Mouse (Mus musculus): ENCODE measurements at regions not wholly inside any gene's neighbourhood (a gene's known extent, or its start where the extent isn't known, plus 50 kb on each side); places are given as distances from the start of the nearest gene placed in this dataset.

GRCm38 (mm10) chr7:116857744-116858143 lies 353.6 kb downstream of the Nucb2 start:
- Histone ChIP-seq H3K79me2 (ENCODE audit: control insufficient read depth, insufficient read depth) (no peaks in the 10 kb centered on the region), H3K4me3 (ENCODE audit: insufficient read depth, poor library complexity, severe bottlenecking) (no peak overlapping the region), H3K36me3 (ENCODE audit: control insufficient read depth, insufficient read depth) (no peaks in the 10 kb centered on the region), H3K27me3 (ENCODE audit: control insufficient read depth, insufficient read depth, insufficient read length) (no peaks in the 10 kb centered on the region), H3ac (ENCODE audit: control insufficient read depth, insufficient read length, low read depth) (no peak overlapping the region), H3K79me3 (ENCODE audit: low read depth) (no peaks in the 10 kb centered on the region)
- TF ChIP-seq CEBPB (IDR thresholded peaks at IDR 0.05; ENCODE audit: low read depth) = no peak
- no peak for TF ChIP-seq FOSL1 (IDR thresholded peaks at IDR 0.05; ENCODE audit: insufficient read depth, low read length, poor library complexity, severe bottlenecking)
- no peak for TF ChIP-seq MYOD1 (IDR thresholded peaks at IDR 0.05; ENCODE audit: control insufficient read depth, insufficient read length, low read depth)
- no peak for TF ChIP-seq CTCF (IDR thresholded peaks at IDR 0.05; ENCODE audit: control insufficient read depth, insufficient read depth, insufficient read length)
- TF ChIP-seq MAX (IDR thresholded peaks at IDR 0.05) = no peak
- no peak for TF ChIP-seq USF1 (IDR thresholded peaks at IDR 0.05; ENCODE audit: low read depth)
- TF ChIP-seq MYOG (IDR thresholded peaks at IDR 0.05; ENCODE audit: control insufficient read depth, extremely low read depth, insufficient read length) = no peak

DNA sequence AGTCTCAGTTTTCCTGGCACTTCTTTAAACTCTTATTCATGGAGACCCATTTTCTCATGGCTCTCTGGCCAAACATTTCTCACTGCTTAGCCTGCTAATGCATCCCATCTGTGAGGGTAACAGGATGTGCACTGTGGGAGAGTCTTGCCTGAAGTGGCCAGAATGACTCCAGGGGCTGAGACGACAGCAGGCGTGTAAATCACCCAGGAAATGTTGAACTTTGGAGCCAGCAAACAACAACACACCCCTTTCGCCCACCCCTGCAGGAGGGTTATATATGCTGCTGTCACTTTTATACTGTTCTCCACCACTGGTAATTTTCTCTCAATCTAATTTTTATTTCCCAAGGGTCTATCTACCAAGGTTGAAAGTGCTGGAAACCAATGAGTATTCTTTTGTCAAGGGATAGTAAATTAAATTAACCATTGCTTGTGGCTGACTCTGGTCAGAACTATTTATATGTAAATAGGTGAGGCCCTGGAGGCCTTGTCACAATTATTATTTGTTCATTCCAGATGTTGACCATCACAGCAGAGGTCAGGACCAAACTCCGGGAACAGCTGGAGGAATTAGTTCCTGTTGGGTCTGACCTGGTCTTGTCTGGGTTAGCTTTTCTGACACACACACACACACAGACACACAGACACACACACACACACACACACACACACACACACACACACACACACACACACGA lies 378.2 kb downstream of the Nucb2 start:
- Histone ChIP-seq H3K79me3 (ENCODE audit: low read depth) (no peaks in the 10 kb centered on the region), H3K27me3 (ENCODE audit: control insufficient read depth, insufficient read depth, insufficient read length) (no peaks in the 10 kb centered on the region), H3K79me2 (ENCODE audit: control insufficient read depth, insufficient read depth) (no peaks in the 10 kb centered on the region), H3K4me3 (ENCODE audit: insufficient read depth, poor library complexity, severe bottlenecking) (no peak overlapping the region), H3K36me3 (ENCODE audit: control insufficient read depth, insufficient read depth) (no peaks in the 10 kb centered on the region), H3ac (ENCODE audit: control insufficient read depth, insufficient read length, low read depth) (no peak overlapping the region)
- no peak for TF ChIP-seq MYOD1 (IDR thresholded peaks at IDR 0.05; ENCODE audit: control insufficient read depth, insufficient read length, low read depth)
- no peak for TF ChIP-seq MAX (IDR thresholded peaks at IDR 0.05)
- no peak for TF ChIP-seq USF1 (IDR thresholded peaks at IDR 0.05; ENCODE audit: low read depth)
- no peak for TF ChIP-seq CTCF (IDR thresholded peaks at IDR 0.05; ENCODE audit: control insufficient read depth, insufficient read depth, insufficient read length)
- no peak for TF ChIP-seq CEBPB (IDR thresholded peaks at IDR 0.05; ENCODE audit: low read depth)
- no peak for TF ChIP-seq FOSL1 (IDR thresholded peaks at IDR 0.05; ENCODE audit: insufficient read depth, low read length, poor library complexity, severe bottlenecking)
- TF ChIP-seq MYOG (IDR thresholded peaks at IDR 0.05; ENCODE audit: control insufficient read depth, extremely low read depth, insufficient read length) = no peak

- Histone ChIP-seq H3K4me3 (ENCODE audit: insufficient read depth, poor library complexity, severe bottlenecking) (no peak overlapping the region), H3K36me3 (ENCODE audit: control insufficient read depth, insufficient read depth) (no peaks in the 10 kb centered on the region), H3ac (ENCODE audit: control insufficient read depth, insufficient read length, low read depth) (no peak overlapping the region), H3K27me3 (ENCODE audit: control insufficient read depth, insufficient read depth, insufficient read length) (no peaks in the 10 kb centered on the region), H3K79me2 (ENCODE audit: control insufficient read depth, insufficient read depth) (no peaks in the 10 kb centered on the region), H3K79me3 (ENCODE audit: low read depth) (no peaks in the 10 kb centered on the region)
- TF ChIP-seq CTCF (IDR thresholded peaks at IDR 0.05; ENCODE audit: control insufficient read depth, insufficient read depth, insufficient read length) = no peak
- TF ChIP-seq USF1 (IDR thresholded peaks at IDR 0.05; ENCODE audit: low read depth) = no peak
- no peak for TF ChIP-seq MYOD1 (IDR thresholded peaks at IDR 0.05; ENCODE audit: control insufficient read depth, insufficient read length, low read depth)
- no peak for TF ChIP-seq FOSL1 (IDR thresholded peaks at IDR 0.05; ENCODE audit: insufficient read depth, low read length, poor library complexity, severe bottlenecking)
- no peak for TF ChIP-seq MAX (IDR thresholded peaks at IDR 0.05)
- TF ChIP-seq CEBPB (IDR thresholded peaks at IDR 0.05; ENCODE audit: low read depth) = no peak
- TF ChIP-seq MYOG (IDR thresholded peaks at IDR 0.05; ENCODE audit: control insufficient read depth, extremely low read depth, insufficient read length) = no peak
Observed at GRCm38 (mm10) chr7:116893846-116894245, 389.7 kb downstream of the Nucb2 start.

GRCm38 (mm10) chr7:116915797-116916196 lies 411.6 kb downstream of the Nucb2 start:
- Histone ChIP-seq H3K79me2 (ENCODE audit: control insufficient read depth, insufficient read depth) (no peaks in the 10 kb centered on the region), H3K36me3 (ENCODE audit: control insufficient read depth, insufficient read depth) (no peaks in the 10 kb centered on the region), H3K4me3 (ENCODE audit: insufficient read depth, poor library complexity, severe bottlenecking) (no peak overlapping the region), H3K79me3 (ENCODE audit: low read depth) (no peaks in the 10 kb centered on the region), H3ac (ENCODE audit: control insufficient read depth, insufficient read length, low read depth) (no peak overlapping the region), H3K27me3 (ENCODE audit: control insufficient read depth, insufficient read depth, insufficient read length) (no peaks in the 10 kb centered on the region)
- no peak for TF ChIP-seq MYOD1 (IDR thresholded peaks at IDR 0.05; ENCODE audit: control insufficient read depth, insufficient read length, low read depth)
- no peak for TF ChIP-seq FOSL1 (IDR thresholded peaks at IDR 0.05; ENCODE audit: insufficient read depth, low read length, poor library complexity, severe bottlenecking)
- TF ChIP-seq MYOG (IDR thresholded peaks at IDR 0.05; ENCODE audit: control insufficient read depth, extremely low read depth, insufficient read length) = no peak
- no peak for TF ChIP-seq USF1 (IDR thresholded peaks at IDR 0.05; ENCODE audit: low read depth)
- TF ChIP-seq CTCF (IDR thresholded peaks at IDR 0.05; ENCODE audit: control insufficient read depth, insufficient read depth, insufficient read length) = no peak
- TF ChIP-seq CEBPB (IDR thresholded peaks at IDR 0.05; ENCODE audit: low read depth) = no peak
- no peak for TF ChIP-seq MAX (IDR thresholded peaks at IDR 0.05)

DNA sequence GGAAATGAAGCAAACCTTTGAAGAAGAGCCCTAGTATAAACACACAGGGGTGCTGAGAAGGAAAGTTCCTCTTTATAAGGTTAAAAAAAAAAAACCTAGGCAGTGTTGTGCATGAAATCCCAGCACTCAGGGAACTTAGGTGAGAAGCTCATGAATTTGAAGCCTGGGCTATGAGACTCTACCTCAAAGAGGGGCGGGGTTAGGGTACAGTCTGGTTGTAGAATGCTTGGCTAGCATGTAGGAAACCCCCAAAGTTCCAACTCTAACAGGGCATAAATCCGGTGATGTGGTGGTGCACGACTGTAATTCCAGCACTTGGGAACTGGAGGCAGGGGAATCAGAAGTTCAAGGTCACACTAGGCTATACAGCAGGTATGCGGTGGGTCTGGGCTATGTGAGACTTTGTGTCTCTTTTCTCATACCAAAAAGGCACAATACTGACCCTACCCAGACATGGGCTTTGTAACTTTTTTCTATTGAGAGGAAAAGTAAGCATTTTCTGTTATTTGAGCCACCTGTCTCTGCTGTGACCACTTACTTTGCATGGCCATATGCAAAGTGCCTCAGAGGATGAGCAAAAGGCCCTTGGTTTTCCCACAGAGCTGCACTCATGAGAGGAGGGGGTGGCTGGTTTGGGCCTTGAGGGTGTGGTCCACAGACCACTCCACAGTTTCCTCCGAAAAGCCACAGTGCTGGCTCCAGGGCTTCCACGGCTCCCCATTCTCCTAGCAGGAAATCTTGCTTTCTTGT lies 413.9 kb downstream of the Nucb2 start:
- no peak for TF ChIP-seq MYOD1 (IDR thresholded peaks at IDR 0.05; ENCODE audit: control insufficient read depth, insufficient read length, low read depth)
- no peak for TF ChIP-seq MYOG (IDR thresholded peaks at IDR 0.05; ENCODE audit: control insufficient read depth, extremely low read depth, insufficient read length)
- TF ChIP-seq FOSL1 (IDR thresholded peaks at IDR 0.05; ENCODE audit: insufficient read depth, low read length, poor library complexity, severe bottlenecking) = no peak
- no peak for TF ChIP-seq MAX (IDR thresholded peaks at IDR 0.05)
- no peak for TF ChIP-seq USF1 (IDR thresholded peaks at IDR 0.05; ENCODE audit: low read depth)
- TF ChIP-seq CTCF (IDR thresholded peaks at IDR 0.05; ENCODE audit: control insufficient read depth, insufficient read depth, insufficient read length) = no peak
- Histone ChIP-seq H3ac (ENCODE audit: control insufficient read depth, insufficient read length, low read depth) (no peak overlapping the region), H3K36me3 (ENCODE audit: control insufficient read depth, insufficient read depth) (no peaks in the 10 kb centered on the region), H3K4me3 (ENCODE audit: insufficient read depth, poor library complexity, severe bottlenecking) (no peak overlapping the region), H3K79me2 (ENCODE audit: control insufficient read depth, insufficient read depth) (no peaks in the 10 kb centered on the region), H3K27me3 (ENCODE audit: control insufficient read depth, insufficient read depth, insufficient read length) (no peaks in the 10 kb centered on the region), H3K79me3 (ENCODE audit: low read depth) (no peaks in the 10 kb centered on the region)

Data from C2C12 (cell line).